Mouse (Mus musculus): ENCODE results near the gene Chrna3.

Gene Chrna3

GRCm38 (mm10) chr9:54995645-54996044 is 30.7 kb downstream of the Chrna3 start:
- DNase-seq (ENCODE audit: low spot score in 2 of 2): no peak

GRCm38 (mm10) chr9:54994381-54994780 is 32.0 kb downstream of the Chrna3 start:
- no peak for DNase-seq (ENCODE audit: low spot score in 2 of 2)

GRCm38 (mm10) chr9:54990362-54990761 is 36.0 kb downstream of the Chrna3 start:
- no peak for DNase-seq (ENCODE audit: low spot score in 2 of 2)

- DNase-seq (ENCODE audit: low spot score in 2 of 2): no peak
These were observed 44.0 kb downstream of the Chrna3 start for GRCm38 (mm10) chr9:54982401-54982800.

GRCm38 (mm10) chr9:54981291-54982191 is 44.8 kb downstream of the Chrna3 start:
- DNase-seq (ENCODE audit: low spot score in 2 of 2): peak in 1 of 2 experiments; percentile 32

- DNase-seq (ENCODE audit: low spot score in 2 of 2): no peak
These were observed 45.7 kb downstream of the Chrna3 start, which contains the start of gene Chrna5 for GRCm38 (mm10) chr9:54980674-54981073. Gene Chrna5 (plus strand): TSS chr9:54980880.

- no peak for DNase-seq (ENCODE audit: low spot score in 2 of 2)
These were observed 56.3 kb downstream of the Chrna3 start for GRCm38 (mm10) chr9:54969972-54970637.

GRCm38 (mm10) chr9:54963669-54964068 is 62.7 kb downstream of the Chrna3 start:
- no peak for DNase-seq (ENCODE audit: low spot score in 2 of 2)

- DNase-seq (ENCODE audit: low spot score in 2 of 2): no peak
These were observed 65.3 kb downstream of the Chrna3 start for GRCm38 (mm10) chr9:54961059-54961458.

All from spleen, postnatal 10 days (tissue).